Mouse (Mus musculus): ENCODE results near the gene Fcgrt. TPM values are rescaled to one million over a fixed set of nuclear protein-coding genes. Genes with fewer than 3 reads are reported as not detected.
A peak's percentile ranks its signal among the peaks of the same experiment; 100 is the strongest.

Fcgrt gene
- total RNA-seq, 2 experiments from 2014 or later, result 39.2 to 40.0 TPM

GRCm38 (mm10) chr7:45091001-45091990 is 12.4 kb downstream of the Fcgrt start:
- intact Hi-C loops (cut with DNase I), result no loop called here
- DNase-seq, result no peak

- intact Hi-C loops (cut with DNase I), result no loop called here
- no peak for DNase-seq
These were observed 13.2 kb downstream of the Fcgrt start for GRCm38 (mm10) chr7:45090251-45090977.

- intact Hi-C loops (cut with DNase I), result no loop called here
- no peak for DNase-seq
These were observed 15.1 kb downstream of the Fcgrt start for GRCm38 (mm10) chr7:45088597-45088996.

- no peak for DNase-seq
- intact Hi-C loops (cut with DNase I), result no loop called here
These were observed 17.6 kb downstream of the Fcgrt start for GRCm38 (mm10) chr7:45086084-45086483.

- intact Hi-C loops (cut with DNase I), result loop anchor here (5.0 kb wide), 1 partner anchor 39 kb away; the partner anchor contains the start of gene Rps11
- DNase-seq, result no peak
These were observed 20.3 kb downstream of the Fcgrt start for GRCm38 (mm10) chr7:45083300-45083890.

GRCm38 (mm10) chr7:45082401-45083299 is 21.0 kb downstream of the Fcgrt start:
- intact Hi-C loops (cut with DNase I), result loop anchor here (5.0 kb wide), 1 partner anchor 40 kb away; the partner anchor contains the start of gene Rps11

GRCm38 (mm10) chr7:45081016-45081415 is 22.6 kb downstream of the Fcgrt start:
- DNase-seq, result no peak
- intact Hi-C loops (cut with DNase I), result loop anchor here (1.0 to 5.0 kb wide), 2 partner anchors 41 to 55 kb away; partner anchors contain the start of genes Flt3l, Gm45713 and Rps11

More at GRCm38 (mm10) chr7:45082401-45083299, 21.0 kb downstream of the Fcgrt start:
- peak; percentile 40 to 62 for DNase-seq

- intact Hi-C loops (cut with DNase I), result loop anchor here (5.0 kb wide), 2 partner anchors 42 to 117 kb away; partner anchors contain the start of gene Rps11
These were observed 23.8 kb downstream of the Fcgrt start for GRCm38 (mm10) chr7:45079856-45080255.

GRCm38 (mm10) chr7:45078513-45078912 is 25.1 kb downstream of the Fcgrt start:
- intact Hi-C loops (cut with DNase I), result loop anchor here (5.0 kb wide), 1 partner anchor 119 kb away; no protein-coding TSS in a partner anchor
- DNase-seq, result peak; percentile 70 to 73

More at GRCm38 (mm10) chr7:45079856-45080255, 23.8 kb downstream of the Fcgrt start:
- peak; percentile 93 to 94 for DNase-seq

GRCm38 (mm10) chr7:45077829-45078228 is 25.8 kb downstream of the Fcgrt start:
- intact Hi-C loops (cut with DNase I), result loop anchor here (5.0 kb wide), 1 partner anchor 119 kb away; no protein-coding TSS in a partner anchor
- DNase-seq, result no peak

- intact Hi-C loops (cut with DNase I), result loop anchor here (5.0 kb wide), 1 partner anchor 120 kb away; no protein-coding TSS in a partner anchor
- no peak for DNase-seq
These were observed 26.3 kb downstream of the Fcgrt start for GRCm38 (mm10) chr7:45077322-45077721.

- DNase-seq, result no peak
- intact Hi-C loops (cut with DNase I), result loop anchor here (5.0 kb wide), 1 partner anchor 121 kb away; no protein-coding TSS in a partner anchor
These were observed 27.1 kb downstream of the Fcgrt start for GRCm38 (mm10) chr7:45076501-45076900.

- intact Hi-C loops (cut with DNase I), result loop anchor here (5.0 kb wide), 1 partner anchor 122 kb away; no protein-coding TSS in a partner anchor
These were observed 28.2 kb downstream of the Fcgrt start for GRCm38 (mm10) chr7:45075405-45075804.

GRCm38 (mm10) chr7:45073949-45074348 is 29.7 kb downstream of the Fcgrt start:
- intact Hi-C loops (cut with DNase I), result loop anchor here (5.0 kb wide), 1 partner anchor 92 kb away; no protein-coding TSS in a partner anchor
- DNase-seq, result no peak

More at GRCm38 (mm10) chr7:45075405-45075804, 28.2 kb downstream of the Fcgrt start:
- DNase-seq, result no peak

- intact Hi-C loops (cut with DNase I), result loop anchor here (5.0 kb wide), 1 partner anchor 91 kb away; no protein-coding TSS in a partner anchor
- no peak for DNase-seq
These were observed 30.4 kb downstream of the Fcgrt start for GRCm38 (mm10) chr7:45073171-45073707.

GRCm38 (mm10) chr7:45072230-45072629 is 31.4 kb downstream of the Fcgrt start:
- intact Hi-C loops (cut with DNase I), result loop anchor here (5.0 kb wide), 1 partner anchor 90 kb away; no protein-coding TSS in a partner anchor
- DNase-seq, result no peak

- no peak for DNase-seq
- intact Hi-C loops (cut with DNase I), result loop anchor here (5.0 kb wide), 1 partner anchor 87 kb away; no protein-coding TSS in a partner anchor
These were observed 34.0 kb downstream of the Fcgrt start for GRCm38 (mm10) chr7:45069671-45070070.

- no peak for DNase-seq
- intact Hi-C loops (cut with DNase I), result no loop called here
These were observed 35.7 kb downstream of the Fcgrt start for GRCm38 (mm10) chr7:45068000-45068318.

All from gastrocnemius, postnatal 36 days (tissue).